Mouse (Mus musculus): ENCODE data around the gene Lsamp. TPM values are rescaled to one million over a fixed set of nuclear protein-coding genes. Genes with fewer than 3 reads are reported as not detected.

The Lsamp gene
- polyA plus RNA-seq, 1 experiment from 2014 or later = 1.3 TPM

Small RNA genes within 50 kb of the gene (microRNA-seq; reads per million reads assigned to microRNA genes)
- gene Gm27887 (ENCODE audit: borderline number of aligned reads) (not detected), gene Gm47276 (ENCODE audit: borderline number of aligned reads) (not detected)
